Mouse (Mus musculus) effector memory CD4-positive, alpha-beta T cell, adult 7 months (primary cell): ENCODE results near the gene Ap3m1. TPM values are rescaled to one million over a fixed set of nuclear protein-coding genes. Genes with fewer than 3 reads are reported as not detected.

Experiments
- polyA plus RNA-seq: library from polyadenylated mRNA; unstranded; fragments of 100-300 nt; shearing (Covaris generic); gene quantifications from one replicate; pipeline ENCODE4 v1.2.1, GENCODE M21; 2017

Ap3m1 gene
- 50.2 TPM for polyA plus RNA-seq

GRCm38 (mm10) chr14:21052112-21052780 is at the start of gene Ap3m1, which contains the start of gene Adk:
Ap3m1 (minus strand) TSS chr14:21052508.
Adk (plus strand) TSS chr14:21052574.

Other genes with a start within 250 kb of the Ap3m1 start
- not detected for gene Plau, start 215.8 kb downstream of the Ap3m1 start, polyA plus RNA-seq
- 8.2 TPM for gene Vcl, start 123.1 kb downstream of the Ap3m1 start, polyA plus RNA-seq
- gene Adk, start 66 bp upstream of the Ap3m1 start, polyA plus RNA-seq, result 92.0 TPM